Mouse (Mus musculus) natural killer cell, adult 2 months (primary cell): ENCODE measurements at regions not wholly inside any gene's neighbourhood (a gene's known extent, or its start where the extent isn't known, plus 50 kb on each side); places are given as distances from the start of the nearest gene placed in this dataset.

Experiments
- DNase-seq, 2 experiments: peaks; one replicate each; pipeline ENCODE4 v3.0.0; 2022; ENCODE audit warnings: low spot score in 2 of 2

DNA sequence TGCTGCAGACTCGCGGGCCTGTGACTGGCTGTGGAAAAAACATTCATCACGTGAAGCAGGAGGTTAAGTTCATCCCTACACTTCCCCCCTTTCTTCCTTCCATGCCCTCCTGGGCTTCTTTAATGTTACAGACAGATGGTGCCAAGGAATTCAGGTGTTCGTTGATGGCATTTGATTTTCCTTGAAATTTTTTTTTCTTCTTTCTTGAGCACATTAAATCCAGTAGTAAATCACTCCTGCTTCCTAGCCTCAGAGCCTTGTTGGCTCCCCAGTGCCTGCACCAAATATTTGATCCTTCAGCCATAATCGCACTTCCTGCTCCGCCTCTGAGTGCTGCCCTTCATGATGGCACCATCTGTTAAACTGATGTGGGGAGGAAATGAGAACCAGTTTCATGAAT is 184.8 kb downstream of the Cmpk2 start:
- no peak for DNase-seq

DNA sequence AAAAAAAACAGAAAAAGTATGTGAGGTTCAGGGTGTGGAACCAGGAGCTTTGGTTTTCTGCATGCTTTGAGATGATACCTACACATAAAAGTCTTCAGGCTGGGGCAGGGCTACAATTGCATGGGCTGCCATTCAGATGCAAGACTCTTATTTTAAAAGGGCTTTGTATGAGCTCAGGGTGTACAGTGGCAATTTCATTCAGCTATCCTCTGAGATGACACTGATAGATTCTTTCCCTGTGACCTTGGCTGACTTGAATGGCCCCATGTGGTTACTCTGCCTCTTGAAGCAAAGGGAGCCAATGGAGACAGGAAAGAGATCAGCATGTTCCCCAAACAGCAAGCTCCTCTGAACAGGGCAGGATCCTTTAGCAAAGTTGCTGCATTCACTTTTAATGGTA is 177.1 kb downstream of the Cmpk2 start:
- no peak for DNase-seq

DNA sequence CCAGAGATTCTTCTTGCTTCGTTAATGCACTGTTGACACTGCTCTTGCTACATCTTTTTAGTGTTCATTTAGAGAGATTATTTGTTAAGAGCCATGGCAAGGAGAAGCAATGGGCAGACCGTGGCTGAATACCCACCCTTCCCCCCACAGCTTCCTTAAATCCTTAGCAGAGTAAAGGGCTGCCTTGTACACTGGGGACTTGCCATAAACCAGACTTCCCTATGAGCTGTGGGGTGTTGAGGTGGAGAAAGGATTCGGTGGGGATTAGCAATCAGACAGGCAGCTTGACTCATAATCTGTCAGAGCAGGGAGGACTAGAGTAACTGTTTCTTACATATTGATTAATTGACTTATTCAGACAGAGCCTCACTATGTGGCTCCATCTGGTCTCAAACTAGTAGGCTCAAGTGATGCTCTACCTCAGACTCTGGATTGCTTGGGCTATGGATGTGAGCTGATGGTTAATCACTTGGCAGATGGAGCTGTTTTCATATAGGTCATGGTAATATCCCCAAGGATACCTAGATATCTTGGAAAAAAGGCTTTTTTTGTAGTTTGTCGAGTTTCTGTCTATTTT is 166.7 kb downstream of the Cmpk2 start:
- DNase-seq: no peak

DNA sequence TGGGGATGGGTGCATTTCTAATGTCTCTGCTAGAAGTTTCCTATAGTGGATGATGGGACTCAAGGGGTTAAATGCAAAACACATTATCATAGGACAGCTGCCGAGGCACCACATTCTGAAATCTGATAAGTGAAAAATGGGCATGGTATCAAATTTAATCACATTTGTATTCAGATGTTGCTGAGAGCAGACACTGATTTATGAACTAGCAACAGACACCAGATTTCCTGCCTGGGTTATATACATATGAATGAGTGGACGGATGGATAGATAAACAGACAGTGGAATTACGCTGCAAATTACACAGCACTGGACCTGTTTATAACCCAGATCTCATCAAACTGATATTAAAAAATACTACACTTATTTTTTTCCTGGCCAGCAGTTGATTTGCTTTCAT is 166.2 kb downstream of the Cmpk2 start:
- no peak for DNase-seq

DNA sequence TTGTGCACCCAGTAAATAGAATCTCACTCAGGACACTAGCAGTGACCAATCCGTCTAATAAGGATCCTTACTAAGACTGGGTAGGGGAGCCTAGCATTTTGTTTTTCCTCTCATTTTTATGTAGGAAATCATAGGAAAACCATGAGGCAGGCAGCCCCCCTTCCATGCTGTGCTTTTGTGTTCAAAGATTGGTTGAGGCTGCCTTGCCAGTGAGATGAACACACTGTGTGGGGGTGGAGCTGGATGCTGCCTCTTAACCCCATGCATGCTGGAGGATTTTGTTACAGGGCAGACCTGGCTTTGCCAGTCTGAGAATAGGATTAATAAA is 162.8 kb downstream of the Cmpk2 start:
- DNase-seq: no peak

DNA sequence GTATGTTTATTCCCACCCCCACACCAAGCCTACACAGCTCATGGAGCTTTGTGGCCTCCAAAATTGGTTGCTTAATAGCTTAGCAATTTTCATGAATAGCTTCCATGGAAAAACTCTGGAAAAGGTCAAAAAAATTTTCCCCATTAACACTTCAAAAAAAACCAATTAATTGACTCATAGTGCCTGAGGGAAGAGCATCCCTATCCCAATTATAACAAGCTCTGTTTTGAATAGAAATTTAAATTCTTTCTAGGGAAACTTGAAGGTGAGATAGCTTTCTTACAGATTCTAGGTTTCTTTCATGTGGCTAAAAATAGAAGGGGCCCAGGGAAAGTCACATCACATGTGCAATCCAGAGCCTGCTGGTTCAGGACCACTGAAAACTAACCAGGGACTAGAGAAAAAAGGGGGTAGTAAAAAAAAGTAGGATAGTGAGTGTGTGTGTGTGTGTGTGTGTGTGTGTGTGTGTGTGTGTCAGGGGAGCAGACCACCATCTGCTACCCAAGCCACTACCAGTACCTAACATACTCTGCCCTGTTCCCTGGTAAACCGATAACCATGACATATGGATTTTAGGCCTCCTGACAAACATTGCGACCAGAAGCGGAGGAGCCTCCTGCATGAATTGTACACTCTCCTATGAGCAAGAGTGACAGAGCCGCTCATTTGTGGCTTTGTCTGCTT is 162.2 kb downstream of the Cmpk2 start:
- DNase-seq: no peak

DNA sequence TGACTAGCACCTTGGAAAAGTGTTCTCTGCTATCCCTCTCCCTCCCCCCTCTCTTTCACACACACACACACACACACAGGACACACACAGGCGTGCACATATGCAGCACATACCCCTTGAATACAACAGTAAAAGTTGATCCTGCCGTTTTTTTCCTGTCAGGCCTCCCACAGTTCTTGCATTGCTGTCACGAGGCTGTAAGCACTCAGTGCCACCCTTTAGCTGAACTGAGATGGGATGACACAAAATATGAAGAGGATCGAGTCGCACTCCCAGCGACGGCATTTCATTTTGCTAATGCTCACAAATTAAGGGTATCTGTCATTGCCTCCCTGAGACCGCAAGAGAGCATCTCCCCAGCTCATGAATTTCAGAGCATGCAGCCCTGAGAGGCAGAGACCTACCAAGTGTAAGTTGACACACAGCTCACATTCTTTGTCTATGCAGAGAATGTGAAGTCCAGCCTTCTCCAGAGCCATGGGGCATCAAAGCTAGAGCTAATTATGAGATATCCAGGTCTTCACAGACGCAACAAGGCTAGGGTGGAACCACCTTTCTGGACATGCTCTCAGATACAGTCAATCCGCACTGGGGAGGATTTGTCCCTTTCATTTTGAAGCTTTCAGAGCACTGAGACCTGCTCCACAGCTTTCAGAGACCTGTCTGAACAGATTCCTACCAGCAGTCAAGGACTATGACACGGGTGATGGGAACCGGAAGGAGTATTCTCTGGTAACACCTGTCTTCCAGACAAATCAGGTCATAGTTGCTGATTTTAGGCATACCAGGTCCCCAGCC is 152.3 kb downstream of the Cmpk2 start:
- no peak for DNase-seq

DNA sequence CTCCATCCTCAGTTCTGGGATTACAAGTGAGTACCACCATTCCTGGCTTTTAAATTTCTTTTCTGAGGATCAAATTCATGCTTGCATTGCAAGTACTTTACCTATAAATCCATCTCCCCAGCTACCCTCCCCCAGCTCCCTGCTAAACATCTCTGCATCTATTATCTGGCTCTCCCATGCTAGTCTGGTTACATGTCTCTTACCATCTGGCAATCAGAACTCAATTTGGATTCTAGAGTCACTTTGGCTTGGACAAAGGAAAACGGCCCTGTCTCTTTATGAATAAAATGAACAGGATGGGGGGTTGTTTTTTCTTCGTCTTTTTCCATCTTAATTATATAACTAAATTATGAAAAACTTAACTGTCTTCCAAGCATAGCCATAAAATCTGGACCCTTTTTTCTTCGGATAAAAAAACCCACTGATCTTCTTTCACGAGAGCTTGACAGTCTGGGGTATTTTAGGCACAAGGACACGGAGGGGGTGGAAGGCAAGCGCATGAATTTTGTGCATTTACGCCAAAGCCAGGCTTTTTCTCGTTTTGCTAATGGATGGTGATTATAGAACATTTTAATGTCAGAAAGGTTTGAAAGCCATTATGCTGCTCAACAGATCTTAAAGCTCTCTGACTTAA is 151.6 kb downstream of the Cmpk2 start:
- no peak for DNase-seq

DNA sequence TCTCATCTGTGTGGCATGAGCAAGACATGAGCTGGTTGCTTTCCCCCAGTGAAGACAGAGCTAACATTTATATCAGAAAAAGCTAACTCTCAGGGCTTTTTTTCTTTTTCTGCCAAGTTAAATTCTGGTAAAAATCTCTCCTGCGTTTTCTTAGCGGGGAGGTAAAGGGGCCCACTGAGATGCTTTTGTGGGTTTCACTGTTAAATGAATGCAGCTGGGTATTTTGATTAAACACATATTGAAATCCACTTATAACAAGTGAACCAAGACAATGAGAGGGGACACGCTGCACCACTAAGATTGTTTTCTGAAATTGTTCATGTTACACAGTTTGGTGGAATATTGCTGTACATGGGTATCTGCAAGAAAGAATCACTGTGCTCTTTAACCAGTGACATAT is 149.0 kb downstream of the Cmpk2 start:
- no peak for DNase-seq

DNA sequence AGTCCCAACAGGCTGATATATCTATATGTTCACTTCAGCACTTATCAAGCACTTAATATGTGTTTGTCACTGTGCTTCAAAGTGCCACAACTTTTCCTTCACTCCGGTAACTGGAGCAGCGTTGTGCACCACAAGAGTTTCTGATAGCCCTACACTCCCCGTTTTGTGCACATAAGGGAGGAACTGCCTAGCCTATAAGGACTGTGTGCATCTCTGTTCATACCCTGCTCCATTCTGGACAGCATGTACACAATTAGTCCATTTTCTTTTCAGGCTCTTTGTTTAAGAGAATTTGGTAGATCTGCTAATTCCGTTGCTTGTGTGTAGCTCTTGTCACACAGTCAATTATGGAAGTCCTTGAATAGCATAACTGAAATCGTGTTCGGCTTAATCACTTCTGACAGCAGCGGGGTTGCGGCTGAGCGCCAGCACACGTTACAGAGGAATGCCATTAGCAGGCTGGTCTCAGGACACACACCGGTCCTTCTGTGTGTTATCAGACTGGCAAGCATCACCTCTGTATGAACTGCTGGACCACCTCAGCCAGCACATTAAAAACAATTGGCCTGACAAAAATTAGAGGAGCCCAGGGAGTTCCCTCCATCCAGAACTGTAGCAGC is 144.2 kb downstream of the Cmpk2 start:
- no peak for DNase-seq

DNA sequence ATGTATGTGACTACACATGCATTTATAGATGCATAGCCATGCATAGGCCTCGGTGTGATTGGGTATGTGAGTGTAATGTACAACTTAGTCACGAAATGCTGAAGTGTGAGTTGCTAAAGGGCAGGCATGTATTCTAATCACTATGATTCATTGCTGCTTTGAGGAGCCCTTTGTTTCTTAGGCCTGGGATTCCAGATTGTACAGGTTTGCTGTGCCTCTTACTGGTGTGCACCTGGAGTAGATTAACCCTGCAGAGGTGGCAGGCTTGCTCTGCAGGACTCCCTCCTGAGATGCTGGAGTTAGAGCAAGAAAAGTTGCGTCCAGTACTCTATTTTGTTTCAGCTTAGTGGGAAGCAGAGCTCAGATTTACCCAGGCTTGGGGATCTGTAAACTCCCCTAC is 141.1 kb downstream of the Cmpk2 start:
- DNase-seq: no peak

DNA sequence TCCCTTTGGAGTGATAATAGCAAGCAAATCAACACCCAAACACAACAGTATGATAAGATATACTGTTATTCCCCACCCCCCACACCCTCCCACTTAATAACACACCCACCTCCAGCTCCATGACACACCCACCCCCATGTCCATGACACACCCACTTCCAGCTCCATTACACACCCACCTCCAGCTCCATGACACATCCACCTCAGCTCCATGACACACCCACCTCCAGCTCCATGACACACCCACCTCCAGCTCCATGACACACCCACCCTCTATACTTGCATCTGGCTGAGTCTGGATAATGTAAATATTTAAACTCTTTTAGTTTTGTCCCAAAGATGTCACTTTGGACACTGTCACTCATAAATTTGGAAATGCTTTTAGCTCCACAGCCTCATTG is 129.5 kb downstream of the Cmpk2 start:
- DNase-seq: no peak

DNA sequence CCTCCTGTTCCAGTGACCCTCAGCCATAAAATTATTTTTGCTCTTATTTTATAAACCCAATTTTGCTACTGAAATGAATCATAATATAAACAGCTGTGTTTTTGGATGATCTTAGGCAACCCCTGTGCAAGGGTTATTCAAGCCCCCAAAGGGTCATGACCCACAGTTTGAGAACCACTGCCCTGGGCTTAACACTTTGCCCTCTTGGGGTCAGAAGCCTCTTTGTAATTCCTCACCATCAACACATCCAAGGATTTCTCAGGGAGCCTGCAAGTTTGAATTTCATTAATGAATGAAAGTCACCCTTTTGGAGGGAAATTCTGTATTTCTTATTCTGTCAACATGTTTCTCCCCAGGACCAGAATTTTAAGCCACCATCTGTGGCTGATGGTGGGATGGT is 123.1 kb downstream of the Cmpk2 start:
- no peak for DNase-seq

DNA sequence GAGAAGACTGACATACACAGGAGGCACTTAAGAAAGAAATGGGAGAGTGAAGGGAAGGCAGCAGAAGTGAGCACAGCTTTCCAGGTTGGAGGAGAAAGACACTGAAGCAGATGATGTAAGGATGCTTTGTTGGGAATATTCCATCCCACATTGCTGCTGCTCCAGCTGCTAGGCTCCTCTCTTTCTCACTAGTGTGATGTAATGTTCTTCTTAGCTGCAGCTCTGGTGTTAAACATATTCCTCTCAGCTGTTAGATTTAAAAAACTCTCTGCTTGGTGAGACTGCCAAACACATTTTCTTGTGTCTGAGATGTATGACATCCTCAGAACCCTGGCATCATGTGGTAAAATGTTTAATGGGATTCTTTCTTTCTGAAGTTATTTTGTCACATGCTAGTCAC is 120.1 kb downstream of the Cmpk2 start:
- DNase-seq: no peak

DNA sequence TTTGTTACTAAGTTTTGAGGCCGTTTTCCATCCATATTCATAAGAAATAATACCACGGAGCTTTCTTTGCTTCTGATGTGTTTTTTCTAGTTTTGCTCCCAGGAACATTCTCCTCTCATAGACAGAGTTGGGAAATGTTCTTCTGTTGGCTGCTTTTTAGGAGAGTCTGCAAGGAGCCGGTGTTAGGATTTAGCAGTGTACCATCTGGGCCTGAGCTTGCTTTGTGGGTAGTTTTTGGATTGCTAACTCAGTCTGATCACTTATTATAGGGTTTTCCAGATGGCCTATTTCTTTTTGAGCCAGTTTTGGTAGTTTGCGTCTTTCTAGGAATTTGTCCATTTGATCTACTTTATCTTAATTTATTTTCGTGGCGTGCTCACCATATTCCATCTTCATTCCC is 108.4 kb downstream of the Cmpk2 start:
- DNase-seq: no peak

DNA sequence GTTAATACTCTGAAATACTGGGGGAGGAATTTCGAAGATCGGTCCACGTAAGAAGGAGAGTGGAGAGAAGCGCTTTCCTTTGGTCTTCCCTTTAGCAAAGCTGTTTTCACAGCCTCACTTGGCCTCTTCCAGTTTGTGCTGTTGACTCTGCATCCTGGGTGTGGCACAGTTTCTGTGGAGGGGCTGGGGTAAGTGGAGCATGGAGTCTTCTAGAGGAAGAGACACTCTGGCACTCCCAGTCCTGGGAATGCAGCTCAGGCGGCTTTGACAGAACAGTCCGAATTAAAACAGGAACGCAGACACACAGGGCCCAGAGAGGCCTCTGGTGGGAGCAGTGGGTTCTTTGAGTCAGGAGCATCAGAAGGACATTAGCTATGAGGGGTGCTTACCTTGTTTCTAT is 102.6 kb downstream of the Cmpk2 start:
- no peak for DNase-seq

DNA sequence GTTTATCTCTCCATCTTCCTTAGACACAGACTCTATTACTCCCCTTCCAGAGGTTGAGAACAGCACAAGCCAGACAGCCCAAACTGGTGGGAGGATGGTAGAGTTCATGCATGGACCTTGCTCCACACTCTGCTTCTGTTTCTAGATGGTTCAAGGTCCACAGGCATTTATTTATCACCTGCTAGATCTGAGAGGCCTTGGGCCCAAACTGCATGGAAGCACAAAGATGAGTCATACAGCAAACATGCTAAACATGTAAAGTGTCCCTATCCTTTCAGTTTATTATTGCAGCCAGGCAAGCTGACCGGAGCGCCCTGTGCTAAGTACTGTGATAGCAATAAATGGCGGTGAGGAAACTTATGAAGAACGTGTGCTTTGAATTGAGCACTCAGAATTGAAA is 98.4 kb downstream of the Cmpk2 start:
- DNase-seq: no peak

DNA sequence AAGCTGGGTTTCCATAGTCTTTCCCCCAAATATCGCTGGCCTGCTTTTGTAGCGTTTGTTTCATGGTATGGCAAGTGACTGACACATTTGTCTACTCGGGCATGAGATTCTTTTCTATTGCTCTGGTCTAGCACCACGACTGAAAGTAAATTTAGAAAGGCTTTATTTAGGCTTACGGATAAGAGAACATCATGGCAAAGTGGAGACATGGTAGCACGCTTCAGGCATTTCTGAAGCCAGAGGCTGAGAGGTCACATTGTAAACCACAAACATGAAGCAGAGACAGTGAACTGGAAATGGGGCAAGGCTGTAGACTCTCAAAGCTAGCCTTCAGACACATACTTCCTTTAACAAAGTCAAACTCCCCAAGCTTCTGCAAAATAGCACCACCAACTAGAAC is 93.9 kb downstream of the Cmpk2 start:
- DNase-seq: no peak

DNA sequence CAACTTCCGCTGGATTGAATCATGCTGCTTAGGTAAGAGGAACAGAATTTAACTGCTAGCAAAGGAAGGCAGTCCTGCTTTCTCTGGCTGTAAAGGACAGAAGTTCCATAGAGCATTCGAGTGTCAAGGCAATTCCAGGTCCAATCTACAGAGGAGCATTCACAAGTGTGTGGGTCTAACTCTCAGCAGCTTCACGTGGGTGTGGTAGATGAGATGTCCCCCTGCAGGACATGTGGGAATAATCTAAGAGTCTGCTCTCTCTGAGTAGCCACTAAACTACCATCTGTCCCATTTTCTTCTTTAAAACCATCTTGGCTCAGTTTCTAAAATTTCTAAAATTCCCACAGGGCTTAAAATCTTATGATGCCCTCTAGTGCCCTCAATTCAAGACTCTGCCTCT is 90.6 kb downstream of the Cmpk2 start:
- no peak for DNase-seq

DNA sequence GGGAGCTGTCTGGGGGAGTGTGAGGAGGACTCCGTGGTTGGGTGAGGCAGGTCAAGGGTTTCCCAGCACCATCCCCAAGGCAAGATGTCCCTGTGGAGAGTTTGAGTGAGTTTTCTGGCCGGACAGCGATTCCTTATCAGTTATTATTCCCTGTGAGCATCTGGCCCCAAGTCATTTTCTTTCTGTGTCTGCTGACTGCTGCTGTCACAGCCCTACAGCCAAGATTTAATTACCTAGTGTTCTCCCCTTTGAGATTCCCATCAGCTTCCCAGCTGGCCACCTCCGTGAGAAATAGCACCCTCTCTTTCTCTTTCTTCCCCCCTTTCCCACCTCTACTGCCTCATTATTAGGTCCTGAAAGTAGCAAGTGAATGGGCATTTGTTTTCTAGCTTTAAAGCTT is 88.4 kb downstream of the Cmpk2 start:
- DNase-seq: no peak

DNA sequence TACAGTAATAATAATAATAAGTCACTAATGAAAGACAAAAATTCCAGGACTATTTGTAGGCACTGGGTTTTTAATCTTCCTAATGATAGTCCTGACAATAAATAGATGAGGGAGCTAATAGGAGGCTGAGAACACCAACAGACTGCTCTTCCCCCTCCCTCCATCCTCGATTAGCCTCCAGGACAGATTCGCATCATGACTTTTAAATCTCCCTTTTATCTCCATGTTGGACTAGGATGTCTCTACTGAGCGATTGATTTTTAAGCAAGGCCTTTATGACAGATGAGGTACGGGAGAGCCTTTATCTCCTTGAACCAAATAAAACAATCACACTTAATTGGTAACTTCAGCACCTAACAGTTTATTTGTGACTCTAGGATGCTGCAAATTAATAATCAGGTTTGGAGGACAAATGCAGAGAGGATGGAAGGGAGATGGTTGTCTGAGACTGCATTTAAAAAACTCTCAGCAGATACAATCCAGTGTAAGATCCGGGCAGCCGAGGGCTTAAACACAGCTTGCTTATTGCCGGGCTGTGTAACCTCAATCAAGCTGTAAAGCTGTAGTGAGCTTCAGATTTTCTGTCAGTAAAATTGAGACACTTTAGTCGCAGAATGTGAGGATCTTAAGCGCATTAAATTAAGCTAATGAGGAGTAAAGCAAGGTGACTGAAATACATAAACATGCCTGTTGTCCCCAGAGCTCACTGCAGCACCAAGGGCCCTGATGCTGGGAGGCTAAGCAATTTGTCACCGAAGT is 82.3 kb downstream of the Cmpk2 start:
- no peak for DNase-seq

DNA sequence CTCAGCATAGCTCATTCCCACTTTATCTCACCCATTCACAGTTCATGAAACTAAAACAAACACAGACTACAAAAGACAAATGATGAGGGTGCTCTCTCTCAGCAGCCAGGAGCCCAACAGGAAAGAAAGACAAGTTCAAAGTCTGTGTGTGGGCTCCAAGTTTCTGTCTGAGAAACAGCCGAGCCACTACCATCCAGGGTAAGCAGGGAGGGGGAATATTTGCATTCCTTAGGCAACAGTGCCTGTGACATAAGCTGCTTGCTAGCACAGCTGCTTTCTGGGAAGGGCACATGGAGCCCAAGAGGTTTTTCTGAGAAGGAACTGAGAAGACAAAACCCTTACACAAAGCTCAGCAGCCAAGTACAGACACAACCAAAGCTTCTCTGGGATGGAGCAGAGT is 78.5 kb downstream of the Cmpk2 start:
- no peak for DNase-seq
